12 mouse cellular contexts compared by ENCODE assay signal in genomic region chr12:4285186-4285585, GRCm38 (mm10). TPM values are rescaled to one million over a fixed set of nuclear protein-coding genes. Genes with fewer than 3 reads are reported as not detected.
DNase-seq lines count a peak whose midpoint lies in the region; ATAC-seq and TF ChIP-seq lines count a peak whose summit lies in the region.
"Had no signal": no experiment of that assay in that cellular context is flagged by ENCODE, and none has a peak within 500 bp of the region (broad histone marks: within the 10 kb centered on the region; RNA-seq: fewer than 3 reads in every experiment).

No protein-coding gene starts in this region.

- TF ChIP-seq EP300 in heart, postnatal 0 days (IDR thresholded peaks at IDR 0.05; ENCODE audit: low read depth) = no peak

- DNase-seq in kidney, postnatal 14 days = peak; percentile 31
- DNase-seq in kidney, adult 2 months = no peak
- DNase-seq in heart, postnatal 0 days (ENCODE audit: low spot score) = no peak
- DNase-seq in retina, embryonic 14.5 days (ENCODE audit: low spot score) = peak; percentile 11
- no peak for DNase-seq in ovary, postnatal 36 days (ENCODE audit: low spot score)
- DNase-seq in layer of hippocampus, adult 8-10 months (ENCODE audit: low spot score in 2 of 2) = no peak
- DNase-seq in adrenal gland, postnatal 36 days = no peak
- DNase-seq: adrenal gland, adult 2 months; cerebellum, adult 11 months; gastrocnemius, postnatal 10 days had no signal

- no peak overlapping the region for H3K9ac ChIP-seq in heart, postnatal 0 days (replicated peaks; ENCODE audit: low read depth, low read length)
- H3K9ac ChIP-seq in limb, embryonic 13.5 days = no peak overlapping the region; the same call in 1 of the 2 replicates

- no peak overlapping the region for H3K4me3 ChIP-seq in kidney, adult 2 months (ENCODE audit: insufficient read depth, low read depth, low read length)
- H3K4me3 ChIP-seq in heart, postnatal 0 days (ENCODE audit: low read depth, low read length) = no peak overlapping the region
- no peak overlapping the region for H3K4me3 ChIP-seq in limb, embryonic 13.5 days

- no peak for TF ChIP-seq POLR2A in kidney, adult 2 months (IDR thresholded peaks at IDR 0.05; ENCODE audit: low read depth, low read length)

- 37% methylated on average over 3 of the region's 3 CpGs for WGBS in kidney, adult 2 months
- WGBS in heart, postnatal 0 days = 17% methylated on average over 3 of the region's 3 CpGs
- WGBS in limb, embryonic 13.5 days = 36% methylated on average over 3 of the region's 3 CpGs

- no peaks in the 10 kb centered on the region for H3K4me1 ChIP-seq in kidney, adult 2 months (ENCODE audit: control insufficient read depth, insufficient read depth, low read length)
- no peaks in the 10 kb centered on the region for H3K4me1 ChIP-seq in heart, postnatal 0 days (ENCODE audit: control insufficient read depth, insufficient read depth)
- H3K4me1 ChIP-seq in limb, embryonic 13.5 days = peaks cover 10% of the 10 kb centered on the region

- peaks cover 4% of the 10 kb centered on the region; the same call in 1 of the 2 replicates for H3K36me3 ChIP-seq in kidney, adult 2 months (ENCODE audit: control insufficient read depth, insufficient read depth, low read length)
- H3K36me3 ChIP-seq in heart, postnatal 0 days (replicated peaks; ENCODE audit: control insufficient read depth, insufficient read depth, low read length) = peaks cover 12% of the 10 kb centered on the region
- H3K36me3 ChIP-seq in limb, embryonic 13.5 days = peaks cover 11% of the 10 kb centered on the region

- no peak overlapping the region for H3K4me2 ChIP-seq in heart, postnatal 0 days (ENCODE audit: low read depth, low read length)
- no peak overlapping the region for H3K4me2 ChIP-seq in limb, embryonic 13.5 days (replicated peaks)

- peak; percentile 51 for ATAC-seq in heart, postnatal 0 days (ENCODE audit: insufficient read depth, low read depth)
- ATAC-seq in limb, embryonic 13.5 days (ENCODE audit: low FRiP score, low read depth) = peak; percentile 90

- no peak overlapping the region for H3K27ac ChIP-seq in kidney, adult 2 months (ENCODE audit: insufficient read depth, low read depth, low read length)
- H3K27ac ChIP-seq in heart, postnatal 0 days (ENCODE audit: low read depth) = no peak overlapping the region
- no peak overlapping the region for H3K27ac ChIP-seq in limb, embryonic 13.5 days

- no peaks in the 10 kb centered on the region for H3K9me3 ChIP-seq in heart, postnatal 0 days (replicated peaks; ENCODE audit: control insufficient read depth, low read length)
- H3K9me3 ChIP-seq in limb, embryonic 13.5 days = no peaks in the 10 kb centered on the region
- H3K9me3 ChIP-seq: G1E had no signal

- H3K27me3 ChIP-seq in kidney, adult 2 months (replicated peaks; ENCODE audit: control insufficient read depth, insufficient read depth, low read length) = no peaks in the 10 kb centered on the region
- H3K27me3 ChIP-seq in heart, postnatal 0 days (ENCODE audit: control insufficient read depth, insufficient read depth, low read length) = no peaks in the 10 kb centered on the region
- no peaks in the 10 kb centered on the region for H3K27me3 ChIP-seq in limb, embryonic 13.5 days

- TF ChIP-seq CTCF in kidney, adult 2 months (conservative IDR thresholded peaks at IDR 0.05; ENCODE audit: insufficient read depth, insufficient read length, low read depth, low read length) = no peak
- TF ChIP-seq CTCF in heart, postnatal 0 days (IDR thresholded peaks at IDR 0.05; ENCODE audit: low read depth) = no peak

RNA-seq across cellular contexts. Expression of gene Cenpo, which starts 51.1 kb away (rescaled TPM):
- polyA plus RNA-seq in kidney, adult 2 months (2012; rRNA removed) = 6.1 and 6.4 TPM in 2 replicates
- 4.1 and 14.2 TPM in 2 replicates for total RNA-seq in heart, postnatal 0 days (2014; rRNA removed; ENCODE audit: low replicate concordance)
- 2.5 and 3.1 TPM in 2 replicates for polyA plus RNA-seq in heart, postnatal 0 days (2015; fragmentation: Nextera tagmentation; extraction: Ambion mirVana)
- polyA plus RNA-seq in limb, embryonic 13.5 days (2015; fragmentation: Nextera tagmentation; extraction: Ambion mirVana) = 15.6 TPM in 2 replicates
- total RNA-seq in layer of hippocampus, adult 8-10 months (2022) = 1 to 10 TPM; 3.3 to 5.7 (median 4.7) TPM
- total RNA-seq in adrenal gland, postnatal 36 days (2021) = 1 to 10 TPM; 8.1 to 8.7 TPM

RNA-seq across cellular contexts. Expression of gene Ptrhd1, which starts 51.4 kb away (rescaled TPM):
- polyA plus RNA-seq in kidney, adult 2 months (2012; rRNA removed) = 4.2 and 4.6 TPM in 2 replicates
- total RNA-seq in heart, postnatal 0 days (2014; rRNA removed; ENCODE audit: low replicate concordance) = 3.4 and 9.6 TPM in 2 replicates
- 6.5 and 7.2 TPM in 2 replicates for polyA plus RNA-seq in heart, postnatal 0 days (2015; fragmentation: Nextera tagmentation; extraction: Ambion mirVana)
- polyA plus RNA-seq in limb, embryonic 13.5 days (2015; fragmentation: Nextera tagmentation; extraction: Ambion mirVana) = 4.3 and 5.0 TPM in 2 replicates
- total RNA-seq in layer of hippocampus, adult 8-10 months (2022) = 1 to 10 TPM; 7.8 to 9.1 (median 8.5) TPM
- total RNA-seq in adrenal gland, postnatal 36 days (2021) = 1 to 10 TPM; 7.3 to 8.3 TPM

Comparison
In these comparisons a context has a peak if more than half of its experiments do, and no peak if none do; other contexts are left out.
1. DNase-seq: peak in kidney, postnatal 14 days (single experiment) and retina, embryonic 14.5 days (single experiment); none in kidney, adult 2 months (single experiment), heart, postnatal 0 days (single experiment), ovary, postnatal 36 days (single experiment), layer of hippocampus, adult 8-10 months (0 of 2) and adrenal gland, postnatal 36 days (0 of 2).